Mouse (Mus musculus): ENCODE measurements around the gene Alg3. TPM values are rescaled to one million over a fixed set of nuclear protein-coding genes. Genes with fewer than 3 reads are reported as not detected.

Gene Alg3
- polyA plus RNA-seq, 1 experiment from 2014 or later, result 41.6 TPM

- peak; percentile 4 for ATAC-seq
- WGBS, result 2% methylated on average over 17 of the region's 17 CpGs
- Histone ChIP-seq H3K4me3 (ENCODE audit: low read depth, low read length) (peak overlapping the region; percentile 57), H3K9me3 (replicated peaks; ENCODE audit: control insufficient read depth, low read length, poor library complexity, severe bottlenecking) (no peaks in the 10 kb centered on the region), H3K4me1 (ENCODE audit: control insufficient read depth, insufficient read depth, low read length) (peaks cover 9% of the 10 kb centered on the region; the same call in 1 of the 2 replicates), H3K27ac (ENCODE audit: low read length) (0 out of 2 replicates have a peak overlapping the region, but pooled peaks have one; percentile 68), H3K9ac (ENCODE audit: low read depth, low read length) (peak overlapping the region; percentile 76), H3K27me3 (ENCODE audit: control insufficient read depth, insufficient read depth, low read depth, low read length) (peaks cover 23% of the 10 kb centered on the region), H3K36me3 (ENCODE audit: control insufficient read depth, insufficient read depth, low read length) (no peaks in the 10 kb centered on the region), H3K4me2 (ENCODE audit: low read length) (peak overlapping the region; percentile 75)
Observed at GRCm38 (mm10) chr16:20590680-20591038, 20.9 kb downstream of the Alg3 start.

DNA sequence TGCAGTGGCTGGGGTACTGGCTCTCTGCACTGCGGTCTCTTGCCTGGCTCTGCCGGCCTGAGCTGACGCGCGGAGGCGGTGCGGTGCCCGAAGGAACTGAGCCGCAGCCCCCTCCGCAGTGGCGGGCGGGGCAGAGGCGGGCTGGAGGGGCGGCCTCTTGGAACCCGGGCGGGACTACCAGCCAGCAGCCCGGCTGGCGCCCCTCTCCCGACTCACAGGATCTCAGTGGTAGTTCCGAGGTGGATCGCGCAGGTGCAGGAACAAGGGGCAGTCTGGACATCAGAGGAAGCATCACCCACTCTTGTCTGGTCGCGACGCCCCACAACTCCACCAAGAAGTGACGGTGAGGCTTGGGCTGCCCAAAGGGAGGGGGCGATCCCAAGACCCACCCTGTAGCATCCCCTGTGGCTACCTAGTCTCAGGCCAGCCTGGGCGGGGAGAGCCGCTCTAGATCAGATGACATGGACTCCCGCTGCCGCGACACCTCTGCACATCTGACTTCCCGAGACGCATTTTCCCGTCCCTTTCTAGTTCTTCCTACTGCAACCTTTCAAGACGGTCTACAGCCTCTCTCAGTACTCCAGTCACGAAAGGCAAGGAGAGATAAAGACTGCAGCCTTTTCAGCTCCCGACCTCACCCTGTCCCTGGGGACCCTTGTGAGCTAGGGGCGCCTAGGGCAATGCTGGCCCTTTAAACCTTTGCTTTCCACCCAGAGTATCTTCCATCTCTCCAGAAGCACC is 21.4 kb downstream of the Alg3 start:
- Histone ChIP-seq H3K36me3 (ENCODE audit: control insufficient read depth, insufficient read depth, low read length) (no peaks in the 10 kb centered on the region), H3K9me3 (replicated peaks; ENCODE audit: control insufficient read depth, low read length, poor library complexity, severe bottlenecking) (no peaks in the 10 kb centered on the region), H3K9ac (ENCODE audit: low read depth, low read length) (peak overlapping the region; percentile 76), H3K27me3 (ENCODE audit: control insufficient read depth, insufficient read depth, low read depth, low read length) (peaks cover 23% of the 10 kb centered on the region), H3K27ac (ENCODE audit: low read length) (peak overlapping the region; percentile 68; the same call in 1 of the 2 replicates), H3K4me2 (ENCODE audit: low read length) (peak overlapping the region; percentile 75), H3K4me3 (ENCODE audit: low read depth, low read length) (peak overlapping the region; percentile 57), H3K4me1 (ENCODE audit: control insufficient read depth, insufficient read depth, low read length) (peaks cover 9% of the 10 kb centered on the region; the same call in 1 of the 2 replicates)
- WGBS, result under 1% methylated on average over 38 of the region's 39 CpGs
- peak; percentile 92 for ATAC-seq

DNA sequence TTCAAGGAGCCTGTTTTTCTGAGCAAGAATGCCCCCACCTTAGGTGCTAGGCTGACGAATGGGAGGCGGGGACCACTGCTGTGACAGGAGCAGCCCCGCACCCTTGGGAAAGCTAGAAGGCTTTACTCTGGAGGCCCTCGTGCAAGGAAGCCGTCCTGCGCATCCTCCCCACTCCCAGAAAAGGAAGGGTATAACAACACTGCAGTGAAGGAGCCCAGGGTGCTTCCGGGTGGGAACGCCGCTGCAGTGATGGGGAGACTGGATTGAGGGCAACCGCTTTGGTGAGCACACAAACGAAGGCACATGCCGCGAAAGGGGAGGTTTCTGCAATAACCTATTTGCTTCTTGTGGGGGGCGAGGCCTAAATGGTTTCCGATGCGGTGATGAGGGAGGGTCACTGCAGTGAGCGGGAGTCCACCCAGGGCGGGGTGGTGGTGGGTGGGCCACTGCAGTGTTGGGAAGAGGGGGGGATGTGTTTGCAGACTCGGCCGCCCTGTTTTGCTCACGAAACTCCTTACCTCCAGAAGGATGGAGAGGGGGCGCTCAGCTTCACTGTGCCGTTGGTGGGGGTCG is 22.1 kb downstream of the Alg3 start, which contains the start of gene Vwa5b2:
Gene Vwa5b2, plus strand, starts transcription at position 106 of the 573 bp plus-strand sequence.
- H3K4me1 ChIP-seq (ENCODE audit: control insufficient read depth, insufficient read depth, low read length), result peaks cover 9% of the 10 kb centered on the region; the same call in 1 of the 2 replicates
- under 1% methylated on average over 24 of the region's 24 CpGs for WGBS
- H3K36me3 ChIP-seq (ENCODE audit: control insufficient read depth, insufficient read depth, low read length), result no peaks in the 10 kb centered on the region
- H3K4me3 ChIP-seq (ENCODE audit: low read depth, low read length), result peak within 1 kb of the TSS; percentile 57
- H3K4me2 ChIP-seq (ENCODE audit: low read length), result peak within 1 kb of the TSS; percentile 75
- peaks cover 23% of the 10 kb centered on the region for H3K27me3 ChIP-seq (ENCODE audit: control insufficient read depth, insufficient read depth, low read depth, low read length)
- no peaks in the 10 kb centered on the region for H3K9me3 ChIP-seq (replicated peaks; ENCODE audit: control insufficient read depth, low read length, poor library complexity, severe bottlenecking)
- peak; percentile 70 for ATAC-seq
- peak within 1 kb of the TSS; percentile 68 for H3K27ac ChIP-seq (ENCODE audit: low read length)
- peak within 1 kb of the TSS; percentile 76 for H3K9ac ChIP-seq (ENCODE audit: low read depth, low read length)

- Histone ChIP-seq H3K4me2 (ENCODE audit: low read length) (no peak overlapping the region), H3K4me3 (ENCODE audit: low read depth, low read length) (no peak overlapping the region), H3K9ac (ENCODE audit: low read depth, low read length) (no peak overlapping the region), H3K9me3 (replicated peaks; ENCODE audit: control insufficient read depth, low read length, poor library complexity, severe bottlenecking) (no peaks in the 10 kb centered on the region), H3K36me3 (ENCODE audit: control insufficient read depth, insufficient read depth, low read length) (peaks cover 22% of the 10 kb centered on the region), H3K27me3 (ENCODE audit: control insufficient read depth, insufficient read depth, low read depth, low read length) (no peaks in the 10 kb centered on the region; the same call in 1 of the 2 replicates), H3K4me1 (ENCODE audit: control insufficient read depth, insufficient read depth, low read length) (no peaks in the 10 kb centered on the region), H3K27ac (ENCODE audit: low read length) (no peak overlapping the region)
- no peak for ATAC-seq
- 48% methylated on average over 1 of the region's 1 CpGs for WGBS
Observed at GRCm38 (mm10) chr16:20565075-20565474, 46.5 kb downstream of the Alg3 start.

GRCm38 (mm10) chr16:20557381-20557780 is 54.2 kb downstream of the Alg3 start:
- Histone ChIP-seq H3K27ac (ENCODE audit: low read length) (no peak overlapping the region), H3K4me3 (ENCODE audit: low read depth, low read length) (no peak overlapping the region), H3K4me1 (ENCODE audit: control insufficient read depth, insufficient read depth, low read length) (no peaks in the 10 kb centered on the region), H3K27me3 (ENCODE audit: control insufficient read depth, insufficient read depth, low read depth, low read length) (no peaks in the 10 kb centered on the region), H3K9ac (ENCODE audit: low read depth, low read length) (no peak overlapping the region), H3K9me3 (replicated peaks; ENCODE audit: control insufficient read depth, low read length, poor library complexity, severe bottlenecking) (no peaks in the 10 kb centered on the region), H3K4me2 (ENCODE audit: low read length) (no peak overlapping the region), H3K36me3 (ENCODE audit: control insufficient read depth, insufficient read depth, low read length) (peaks cover 50% of the 10 kb centered on the region)
- no peak for ATAC-seq
- WGBS, result 84% methylated on average over 7 of the region's 7 CpGs

MicroRNAs within 50 kb of the gene (microRNA counts, 519-probe panel; counts per million panel counts)
- 2,162 counts per million, percentile 61 among the panel's probes with 10 or more counts for microRNA mmu-miR-1224

Small RNA genes lying within 50 kb of the gene (microRNA-seq; reads per million reads assigned to microRNA genes)
- gene Mir1224, result 41.7 reads per million, percentile 44 among the genes with 10 or more reads in this experiment

Other genes starting within 250 kb of the Alg3 start
- 168 and 180 TPM in 2 replicates for gene Abcc5, start 185.3 kb downstream of the Alg3 start, polyA plus RNA-seq (2015; fragmentation: Nextera tagmentation; extraction: Ambion mirVana)
- 95.0 and 97.1 TPM in 2 replicates for gene Eif2b5, start 112.9 kb downstream of the Alg3 start, polyA plus RNA-seq (2015; fragmentation: Nextera tagmentation; extraction: Ambion mirVana)
- 36.2 and 38.0 TPM in 2 replicates for gene Dvl3, start 94.8 kb downstream of the Alg3 start, polyA plus RNA-seq (2015; fragmentation: Nextera tagmentation; extraction: Ambion mirVana)
- gene Ap2m1, start 76.3 kb downstream of the Alg3 start, polyA plus RNA-seq (2015; fragmentation: Nextera tagmentation; extraction: Ambion mirVana), result 1,379 and 1,416 TPM in 2 replicates
- 80.9 and 95.7 TPM in 2 replicates for gene Abcf3, start 63.2 kb downstream of the Alg3 start, polyA plus RNA-seq (2015; fragmentation: Nextera tagmentation; extraction: Ambion mirVana)
- 19.8 and 26.7 TPM in 2 replicates for gene Vwa5b2, start 22.3 kb downstream of the Alg3 start, polyA plus RNA-seq (2015; fragmentation: Nextera tagmentation; extraction: Ambion mirVana)
- gene Eef1akmt4, start 142 bp downstream of the Alg3 start, polyA plus RNA-seq (2015; fragmentation: Nextera tagmentation; extraction: Ambion mirVana), result 7.8 and 7.9 TPM in 2 replicates
- gene Gm49333, start 125 bp downstream of the Alg3 start, polyA plus RNA-seq (2015; fragmentation: Nextera tagmentation; extraction: Ambion mirVana), result not detected in 2 replicates
- 34.5 and 40.1 TPM in 2 replicates for gene Camk2n2, start 9.6 kb upstream of the Alg3 start, polyA plus RNA-seq (2015; fragmentation: Nextera tagmentation; extraction: Ambion mirVana)
- gene Ece2, start 18.1 kb upstream of the Alg3 start, polyA plus RNA-seq (2015; fragmentation: Nextera tagmentation; extraction: Ambion mirVana), result 23.2 and 23.6 TPM in 2 replicates
- 365 and 371 TPM in 2 replicates for gene Psmd2, start 39.9 kb upstream of the Alg3 start, polyA plus RNA-seq (2015; fragmentation: Nextera tagmentation; extraction: Ambion mirVana)
- gene Eif4g1, start 56.6 kb upstream of the Alg3 start, polyA plus RNA-seq (2015; fragmentation: Nextera tagmentation; extraction: Ambion mirVana), result 127 and 134 TPM in 2 replicates
- gene Fam131a, start 81.5 kb upstream of the Alg3 start, polyA plus RNA-seq (2015; fragmentation: Nextera tagmentation; extraction: Ambion mirVana), result 62.1 and 66.5 TPM in 2 replicates
- 83.0 and 88.0 TPM in 2 replicates for gene Polr2h, start 105.9 kb upstream of the Alg3 start, polyA plus RNA-seq (2015; fragmentation: Nextera tagmentation; extraction: Ambion mirVana)
- gene Clcn2, start 106.0 kb upstream of the Alg3 start, polyA plus RNA-seq (2015; fragmentation: Nextera tagmentation; extraction: Ambion mirVana), result 22.3 and 25.4 TPM in 2 replicates
- 3.7 and 4.5 TPM in 2 replicates for gene Chrd, start 121.4 kb upstream of the Alg3 start, polyA plus RNA-seq (2015; fragmentation: Nextera tagmentation; extraction: Ambion mirVana)
- gene Thpo, start 122.8 kb upstream of the Alg3 start, polyA plus RNA-seq (2015; fragmentation: Nextera tagmentation; extraction: Ambion mirVana), result 1.5 TPM in 2 replicates

Measured in midbrain, embryonic 16.5 days (tissue).